Mouse (Mus musculus) left cerebral cortex, adult 11 months (tissue): ENCODE results near the gene Hmcn2.

Experiments
- DNase-seq: peaks from one replicate; pipeline ENCODE4 v3.0.0; 2022; ENCODE audit warnings: low spot score

The Hmcn2 gene

GRCm38 (mm10) chr2:31484187-31484586, 170.0 kb downstream of the Hmcn2 start:
- no peak for DNase-seq

- DNase-seq: no peak
Measured at GRCm38 (mm10) chr2:31489166-31489565, 175.0 kb downstream of the Hmcn2 start.

GRCm38 (mm10) chr2:31490556-31490955, 176.3 kb downstream of the Hmcn2 start:
- no peak for DNase-seq

GRCm38 (mm10) chr2:31492308-31492707, 178.1 kb downstream of the Hmcn2 start:
- DNase-seq: no peak

- no peak for DNase-seq
Measured at GRCm38 (mm10) chr2:31493243-31493642, 179.0 kb downstream of the Hmcn2 start.

GRCm38 (mm10) chr2:31494315-31494714, 180.1 kb downstream of the Hmcn2 start:
- DNase-seq: no peak

- DNase-seq: no peak
Measured at GRCm38 (mm10) chr2:31495046-31495476, 180.8 kb downstream of the Hmcn2 start.

GRCm38 (mm10) chr2:31496141-31496540, 181.9 kb downstream of the Hmcn2 start:
- DNase-seq: no peak

GRCm38 (mm10) chr2:31497113-31497512, 182.9 kb downstream of the Hmcn2 start:
- DNase-seq: no peak

- no peak for DNase-seq
Measured at GRCm38 (mm10) chr2:31497635-31498034, 183.4 kb downstream of the Hmcn2 start.

GRCm38 (mm10) chr2:31499327-31500291, 185.4 kb downstream of the Hmcn2 start:
- DNase-seq: no peak

- no peak for DNase-seq
Measured at GRCm38 (mm10) chr2:31500292-31501204, 186.3 kb downstream of the Hmcn2 start.

GRCm38 (mm10) chr2:31501448-31502130, 187.4 kb downstream of the Hmcn2 start:
- no peak for DNase-seq

GRCm38 (mm10) chr2:31502616-31503522, 188.7 kb downstream of the Hmcn2 start:
- DNase-seq: no peak

- DNase-seq: no peak
Measured at GRCm38 (mm10) chr2:31505472-31505871, 191.3 kb downstream of the Hmcn2 start.

GRCm38 (mm10) chr2:31508851-31509250, 194.6 kb downstream of the Hmcn2 start:
- no peak for DNase-seq
